Mouse (Mus musculus) embryonic facial prominence, embryonic 15.5 days (tissue): Measurements from ENCODE around the gene Scp2d1. TPM values are rescaled to one million over a fixed set of nuclear protein-coding genes. Genes with fewer than 3 reads are reported as not detected.
"Not testable (repeated sequence)": the region's sequence is repeated elsewhere in the genome, so short reads cannot be mapped to it uniquely, and the experiment has no call there.

Source experiments
- ATAC-seq: fragments of 200-750 bp; cut with Nextera tagmentation; 2 replicates; pipeline ENCODE4 v1.8.0; 2017; ENCODE audit warnings: low read depth, moderate TSS enrichment; ENCODE audit not compliant: insufficient number of reproducible peaks, low FRiP score, low TSS enrichment
- H3K27ac ChIP-seq: fragments of 300-500 bp; sonication (generic); replicated peaks from 2 replicates; pipeline ENCODE4 v1.5.1; 2015; ENCODE audit warnings: mild to moderate bottlenecking, inconsistent platforms
- H3K27me3 ChIP-seq: fragments of 300-500 bp; sonication (generic); 2 replicates; pipeline ENCODE4 v1.6.1; 2015; ENCODE audit warnings: inconsistent platforms
- H3K36me3 ChIP-seq: fragments of 300-500 bp; sonication (generic); 2 replicates; pipeline ENCODE4 v1.6.1; 2015; ENCODE audit warnings: mild to moderate bottlenecking, inconsistent platforms
- H3K4me1 ChIP-seq: fragments of 300-500 bp; sonication (generic); 2 replicates; pipeline ENCODE4 v1.6.1; 2015; ENCODE audit warnings: inconsistent platforms
- H3K4me2 ChIP-seq: fragments of 300-500 bp; sonication (generic); replicated peaks from 2 replicates; pipeline ENCODE4 v1.6.1; 2015; ENCODE audit warnings: mild to moderate bottlenecking, inconsistent platforms
- H3K4me3 ChIP-seq: fragments of 300-500 bp; sonication (generic); replicated peaks from 2 replicates; pipeline ENCODE4 v1.5.1; 2015; ENCODE audit warnings: mild to moderate bottlenecking, inconsistent platforms
- H3K9ac ChIP-seq: fragments of 300-500 bp; sonication (generic); 2 replicates; pipeline ENCODE4 v1.6.1; 2015; ENCODE audit warnings: inconsistent platforms
- H3K9me3 ChIP-seq: fragments of 300-500 bp; sonication (generic); replicated peaks from 2 replicates; pipeline ENCODE4 v1.6.1; 2016; ENCODE audit warnings: inconsistent platforms
- WGBS: fragments of 180-500 bp; shearing (Covaris S2); methylation state at CpG from one replicate; pipeline ENCODE4 v1.1.7; 2015; 5-methylcytosine and 5-hydroxymethylcytosine counted together
- polyA plus RNA-seq: library from polyadenylated mRNA; unstranded; fragments of >200 nt; fragmentation: Nextera tagmentation; extraction: Ambion mirVana; gene quantifications from 2 replicates; pipeline ENCODE4 v1.2.1, GENCODE M21; 2015

The Scp2d1 gene
- not detected in 2 replicates for polyA plus RNA-seq

DNA sequence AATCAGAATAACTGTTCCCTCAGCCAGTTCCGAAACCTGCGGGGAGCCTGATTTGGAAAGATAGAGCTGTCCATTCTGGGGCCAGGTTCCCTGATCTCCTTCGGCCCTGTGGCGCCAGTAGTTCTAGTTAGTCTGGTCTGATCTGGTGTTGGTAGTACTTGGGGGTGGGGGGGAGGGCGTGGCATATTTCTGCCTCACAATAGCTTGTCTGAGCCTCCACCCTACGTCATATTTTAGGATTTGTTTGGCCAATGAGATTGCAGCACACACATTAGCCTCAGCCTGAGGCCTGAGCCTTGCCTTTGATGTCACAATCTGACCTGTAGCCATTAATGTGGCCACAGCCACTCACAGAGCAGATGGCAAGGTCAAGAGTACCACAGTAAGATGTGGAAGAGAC is at the start of gene Scp2d1:
Gene Scp2d1 (plus strand): TSS at position 301 of the 400 bp plus-strand sequence.
- not testable (repeated sequence) for H3K9ac ChIP-seq, H3K4me3 ChIP-seq, H3K9me3 ChIP-seq, H3K36me3 ChIP-seq, H3K27ac ChIP-seq, H3K27me3 ChIP-seq, H3K4me1 ChIP-seq, ATAC-seq, H3K4me2 ChIP-seq
- 80% methylated on average over 6 of the region's 6 CpGs for WGBS

DNA sequence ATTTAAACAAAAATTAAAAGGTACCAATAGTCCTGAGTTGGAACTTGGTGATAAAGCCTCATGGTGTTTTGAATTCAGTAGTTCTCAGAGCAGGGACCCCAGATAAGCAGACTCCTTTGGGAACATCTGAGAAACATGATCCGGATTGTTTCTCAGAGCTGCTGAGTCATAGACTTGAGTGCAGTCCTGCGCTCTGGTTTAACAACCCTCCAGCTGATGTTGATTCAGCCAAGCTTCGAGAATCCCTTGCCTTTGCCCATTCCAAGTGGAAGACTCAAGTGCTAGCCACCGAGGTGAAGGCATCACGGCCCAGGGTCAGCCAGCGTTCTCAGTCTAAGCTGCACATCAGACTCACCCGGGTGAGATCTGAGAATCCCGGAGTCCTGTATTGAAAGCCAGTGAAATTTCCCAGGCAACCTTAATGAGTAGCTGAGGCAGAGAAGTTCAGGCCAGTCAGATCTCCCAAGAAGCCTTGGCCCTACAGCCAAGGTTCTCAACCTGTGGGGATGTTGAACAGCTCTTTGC is 48.8 kb upstream of the Scp2d1 start:
- Histone ChIP-seq H3K36me3 (no peaks in the 10 kb centered on the region), H3K4me3 (no peak overlapping the region), H3K4me1 (no peaks in the 10 kb centered on the region), H3K9me3 (no peaks in the 10 kb centered on the region), H3K9ac (no peak overlapping the region), H3K27me3 (no peaks in the 10 kb centered on the region), H3K27ac (no peak overlapping the region), H3K4me2 (no peak overlapping the region)
- ATAC-seq, result no peak
- WGBS, result 71% methylated on average over 8 of the region's 8 CpGs

DNA sequence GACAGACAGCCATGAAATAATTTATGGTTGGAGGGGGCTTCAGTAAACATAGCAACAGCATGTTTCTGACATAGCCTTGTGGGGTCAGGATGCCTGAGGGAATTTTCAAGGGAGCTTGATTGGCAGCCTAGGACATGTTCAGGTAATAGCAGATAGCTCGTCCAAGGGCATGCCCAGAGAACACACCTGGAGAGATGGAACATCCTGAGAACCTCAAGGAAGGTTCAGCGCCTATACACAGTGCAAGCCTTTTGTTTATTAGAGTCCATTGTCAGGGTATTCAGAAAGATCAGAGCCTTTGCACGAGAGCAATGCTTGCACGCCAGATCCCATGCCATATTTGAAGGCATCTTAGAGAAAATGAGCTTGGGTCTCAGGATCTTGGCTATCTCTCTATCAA is 47.8 kb upstream of the Scp2d1 start:
- H3K27me3 ChIP-seq, result no peaks in the 10 kb centered on the region
- no peak overlapping the region for H3K4me3 ChIP-seq
- H3K9me3 ChIP-seq, result no peaks in the 10 kb centered on the region
- no peaks in the 10 kb centered on the region for H3K36me3 ChIP-seq
- H3K4me2 ChIP-seq, result no peak overlapping the region
- H3K27ac ChIP-seq, result no peak overlapping the region
- no peak for ATAC-seq
- no peak overlapping the region for H3K9ac ChIP-seq
- 87% methylated on average over 4 of the region's 4 CpGs for WGBS
- no peaks in the 10 kb centered on the region for H3K4me1 ChIP-seq

DNA sequence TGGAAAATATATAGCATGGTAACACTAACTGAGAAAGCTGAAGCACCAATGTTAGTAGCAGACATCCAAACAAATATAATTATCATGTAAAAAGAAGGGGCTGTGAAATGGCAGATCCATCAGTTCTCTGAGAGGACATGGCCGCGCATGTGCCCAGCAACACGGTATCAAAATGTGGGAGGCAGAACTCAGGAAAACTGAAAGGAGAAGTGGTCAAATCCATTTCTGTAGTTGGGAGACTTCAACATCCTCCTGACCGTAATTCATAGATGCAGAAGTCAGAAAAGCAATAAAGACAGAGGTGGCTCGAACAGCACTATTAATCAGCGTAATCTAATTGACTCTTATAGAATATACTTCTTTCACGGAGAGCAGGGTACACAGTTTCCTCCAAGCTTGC is 44.2 kb upstream of the Scp2d1 start:
- no peaks in the 10 kb centered on the region for H3K36me3 ChIP-seq
- no peak for ATAC-seq
- H3K4me2 ChIP-seq, result no peak overlapping the region
- no peak overlapping the region for H3K9ac ChIP-seq
- WGBS, result 84% methylated on average over 7 of the region's 7 CpGs
- no peak overlapping the region for H3K4me3 ChIP-seq
- H3K27ac ChIP-seq, result no peak overlapping the region
- no peaks in the 10 kb centered on the region for H3K27me3 ChIP-seq
- H3K4me1 ChIP-seq, result no peaks in the 10 kb centered on the region
- no peaks in the 10 kb centered on the region for H3K9me3 ChIP-seq

- Histone ChIP-seq H3K36me3 (no peaks in the 10 kb centered on the region), H3K4me2 (no peak overlapping the region), H3K4me3 (no peak overlapping the region), H3K27me3 (no peaks in the 10 kb centered on the region), H3K27ac (no peak overlapping the region), H3K9me3 (no peaks in the 10 kb centered on the region), H3K4me1 (no peaks in the 10 kb centered on the region), H3K9ac (no peak overlapping the region)
- no peak for ATAC-seq
- WGBS, result 39% methylated on average over 5 of the region's 5 CpGs
These were observed 42.7 kb upstream of the Scp2d1 start for GRCm38 (mm10) chr2:144780731-144781130.

GRCm38 (mm10) chr2:144781871-144782270 is 41.6 kb upstream of the Scp2d1 start:
- H3K4me2 ChIP-seq, result no peak overlapping the region
- no peaks in the 10 kb centered on the region for H3K4me1 ChIP-seq
- no peak overlapping the region for H3K9ac ChIP-seq
- no peaks in the 10 kb centered on the region for H3K9me3 ChIP-seq
- no peak overlapping the region for H3K4me3 ChIP-seq
- WGBS, result 51% methylated on average over 3 of the region's 3 CpGs
- H3K27ac ChIP-seq, result no peak overlapping the region
- ATAC-seq, result no peak
- no peaks in the 10 kb centered on the region for H3K27me3 ChIP-seq
- no peaks in the 10 kb centered on the region for H3K36me3 ChIP-seq

DNA sequence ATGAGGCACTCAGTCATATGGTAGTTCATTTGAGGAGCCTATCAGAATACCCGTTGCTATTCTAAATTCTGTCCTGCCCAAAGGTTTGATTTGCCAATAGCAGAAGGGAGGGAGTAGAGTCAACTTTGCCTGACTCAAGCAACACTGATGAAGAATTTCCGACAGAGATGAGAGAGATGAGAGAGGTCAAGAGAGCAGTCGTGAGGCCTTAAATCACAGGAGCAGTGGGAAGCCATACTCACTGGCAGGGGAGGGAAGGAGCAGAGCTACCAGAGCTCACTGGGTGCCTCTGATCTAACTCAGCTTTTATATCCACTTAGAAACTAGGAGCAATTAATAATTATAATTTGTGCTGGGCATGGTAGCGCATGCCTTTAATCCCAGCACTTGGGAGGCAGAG is 41.0 kb upstream of the Scp2d1 start:
- no peaks in the 10 kb centered on the region for H3K27me3 ChIP-seq
- no peaks in the 10 kb centered on the region for H3K36me3 ChIP-seq
- H3K4me3 ChIP-seq, result no peak overlapping the region
- WGBS, result 74% methylated on average over 4 of the region's 4 CpGs
- ATAC-seq, result no peak
- H3K9me3 ChIP-seq, result no peaks in the 10 kb centered on the region
- no peak overlapping the region for H3K4me2 ChIP-seq
- H3K27ac ChIP-seq, result no peak overlapping the region
- no peaks in the 10 kb centered on the region for H3K4me1 ChIP-seq
- H3K9ac ChIP-seq, result no peak overlapping the region

DNA sequence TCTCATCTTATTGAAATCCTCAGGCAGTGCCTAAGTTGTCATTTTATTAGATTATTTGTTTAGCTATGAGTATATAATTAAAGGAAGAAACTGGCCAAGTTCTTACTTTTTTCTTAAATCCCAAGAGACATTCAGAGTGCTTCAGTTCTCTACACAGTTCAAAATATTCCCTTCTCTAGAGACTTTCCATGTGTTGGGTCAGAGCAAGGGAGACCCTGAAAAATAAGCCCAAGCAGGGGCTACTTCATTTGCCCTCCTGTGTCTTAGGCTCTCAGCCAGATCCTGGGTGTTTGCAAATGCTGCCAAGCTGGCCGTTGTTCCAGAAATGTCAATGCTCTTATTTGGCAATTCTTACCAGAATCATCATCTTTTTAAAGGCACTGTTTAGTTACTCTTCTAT is 40.3 kb upstream of the Scp2d1 start:
- Histone ChIP-seq H3K36me3 (no peaks in the 10 kb centered on the region), H3K9ac (no peak overlapping the region), H3K4me1 (no peaks in the 10 kb centered on the region), H3K4me3 (no peak overlapping the region), H3K4me2 (no peak overlapping the region), H3K9me3 (no peaks in the 10 kb centered on the region), H3K27me3 (no peaks in the 10 kb centered on the region), H3K27ac (no peak overlapping the region)
- WGBS, result 76% methylated on average over 1 of the region's 1 CpGs
- ATAC-seq, result no peak

DNA sequence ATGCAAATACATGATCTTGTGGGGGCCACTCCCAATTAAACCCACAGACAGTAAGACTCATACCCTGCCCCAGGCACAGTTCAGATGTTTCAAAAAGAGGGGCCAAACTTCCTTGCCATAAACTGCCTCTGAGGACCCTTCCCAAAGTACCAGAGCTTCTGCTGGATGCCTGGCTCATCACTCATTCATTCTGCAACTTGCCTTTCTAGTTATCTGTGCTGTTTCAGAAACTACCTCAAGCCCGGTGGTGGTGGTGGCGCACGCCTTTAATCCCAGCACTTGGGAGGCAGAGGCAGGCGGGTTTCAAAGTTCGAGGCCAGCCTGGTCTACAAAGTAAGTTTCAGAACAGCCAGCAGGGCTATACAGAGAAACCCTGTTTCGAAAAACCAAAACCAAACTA is 39.6 kb upstream of the Scp2d1 start:
- H3K9ac ChIP-seq, result no peak overlapping the region
- 94% methylated on average over 6 of the region's 6 CpGs for WGBS
- H3K9me3 ChIP-seq, result no peaks in the 10 kb centered on the region
- no peaks in the 10 kb centered on the region for H3K4me1 ChIP-seq
- no peak overlapping the region for H3K27ac ChIP-seq
- H3K36me3 ChIP-seq, result no peaks in the 10 kb centered on the region
- H3K4me3 ChIP-seq, result no peak overlapping the region
- no peak for ATAC-seq
- H3K4me2 ChIP-seq, result no peak overlapping the region
- no peaks in the 10 kb centered on the region for H3K27me3 ChIP-seq

GRCm38 (mm10) chr2:144791671-144792294 is 31.7 kb upstream of the Scp2d1 start:
- H3K4me1 ChIP-seq, result no peaks in the 10 kb centered on the region
- no peak for ATAC-seq
- no peaks in the 10 kb centered on the region for H3K27me3 ChIP-seq
- no peaks in the 10 kb centered on the region for H3K9me3 ChIP-seq
- H3K9ac ChIP-seq, result no peak overlapping the region
- no peak overlapping the region for H3K4me2 ChIP-seq
- no peak overlapping the region for H3K4me3 ChIP-seq
- no peak overlapping the region for H3K27ac ChIP-seq
- H3K36me3 ChIP-seq, result no peaks in the 10 kb centered on the region
- 69% methylated on average over 14 of the region's 14 CpGs for WGBS

- WGBS, result 47% methylated on average over 8 of the region's 8 CpGs
- Histone ChIP-seq H3K9ac (no peak overlapping the region), H3K4me3 (no peak overlapping the region), H3K27me3 (no peaks in the 10 kb centered on the region), H3K9me3 (no peaks in the 10 kb centered on the region), H3K4me1 (no peaks in the 10 kb centered on the region), H3K4me2 (no peak overlapping the region), H3K27ac (no peak overlapping the region), H3K36me3 (no peaks in the 10 kb centered on the region)
- ATAC-seq, result no peak
These were observed 25.9 kb upstream of the Scp2d1 start for GRCm38 (mm10) chr2:144797515-144797914.
